Mouse (Mus musculus): Measurements from ENCODE around the gene Spata48.

The Spata48 gene

DNA sequence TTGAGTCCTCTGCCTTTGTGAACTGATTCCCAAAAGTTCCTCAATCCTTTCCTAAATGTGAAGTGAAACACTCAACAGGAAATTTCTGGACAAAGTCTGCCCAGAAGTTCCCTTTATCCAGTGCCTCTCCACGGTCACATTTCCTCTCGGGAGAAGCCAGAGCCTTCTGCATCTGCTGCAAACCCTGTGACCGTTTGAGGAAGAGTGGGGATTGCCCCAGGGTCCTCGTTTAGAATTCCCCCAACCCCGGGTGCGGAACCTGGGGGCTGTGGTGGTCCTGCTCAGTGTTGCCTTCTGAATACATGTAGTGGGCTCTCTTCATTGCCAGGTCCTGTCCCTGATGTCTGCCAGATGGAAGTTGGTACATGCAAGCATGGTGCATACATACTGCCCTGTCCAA is 67.3 kb downstream of the Spata48 start:
- no peak for ATAC-seq (ENCODE audit: insufficient number of reproducible peaks, low FRiP score, low TSS enrichment)

GRCm38 (mm10) chr11:11530126-11530525 is 68.2 kb downstream of the Spata48 start:
- ATAC-seq (ENCODE audit: insufficient number of reproducible peaks, low FRiP score, low TSS enrichment): no peak

GRCm38 (mm10) chr11:11536295-11536694 is 74.4 kb downstream of the Spata48 start:
- no peak for ATAC-seq (ENCODE audit: insufficient number of reproducible peaks, low FRiP score, low TSS enrichment)

- no peak for ATAC-seq (ENCODE audit: insufficient number of reproducible peaks, low FRiP score, low TSS enrichment)
Measured at GRCm38 (mm10) chr11:11545948-11546347, 84.1 kb downstream of the Spata48 start.

DNA sequence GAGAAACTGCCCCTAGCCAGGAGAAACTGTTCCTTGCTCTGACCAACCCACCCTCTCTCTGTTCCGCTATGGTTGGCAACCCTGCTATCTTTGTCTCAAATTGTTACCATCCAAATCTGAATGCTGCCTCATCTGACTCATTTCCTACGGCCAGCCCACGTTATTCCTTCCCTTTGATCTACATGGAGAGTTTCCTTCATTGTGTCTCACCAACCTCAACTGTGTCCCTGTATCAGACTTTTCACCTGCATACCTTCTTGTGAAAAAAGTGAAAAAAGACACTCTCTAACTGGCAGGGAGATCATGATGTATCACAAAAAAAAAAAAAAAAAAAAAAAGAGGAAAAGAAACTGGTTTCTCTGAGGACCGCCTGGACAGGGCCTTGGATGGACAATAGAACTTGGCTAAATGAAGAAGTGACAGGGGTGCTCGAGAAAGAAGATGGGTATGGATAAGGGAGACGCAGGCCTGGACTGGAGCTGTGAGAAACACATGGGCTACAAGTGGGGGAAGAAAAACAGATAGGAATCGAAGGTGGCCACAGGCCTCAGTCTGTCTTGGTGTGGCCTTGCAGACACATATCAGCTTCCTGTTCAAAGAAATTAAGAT is 85.1 kb downstream of the Spata48 start:
- ATAC-seq (ENCODE audit: insufficient number of reproducible peaks, low FRiP score, low TSS enrichment): no peak

DNA sequence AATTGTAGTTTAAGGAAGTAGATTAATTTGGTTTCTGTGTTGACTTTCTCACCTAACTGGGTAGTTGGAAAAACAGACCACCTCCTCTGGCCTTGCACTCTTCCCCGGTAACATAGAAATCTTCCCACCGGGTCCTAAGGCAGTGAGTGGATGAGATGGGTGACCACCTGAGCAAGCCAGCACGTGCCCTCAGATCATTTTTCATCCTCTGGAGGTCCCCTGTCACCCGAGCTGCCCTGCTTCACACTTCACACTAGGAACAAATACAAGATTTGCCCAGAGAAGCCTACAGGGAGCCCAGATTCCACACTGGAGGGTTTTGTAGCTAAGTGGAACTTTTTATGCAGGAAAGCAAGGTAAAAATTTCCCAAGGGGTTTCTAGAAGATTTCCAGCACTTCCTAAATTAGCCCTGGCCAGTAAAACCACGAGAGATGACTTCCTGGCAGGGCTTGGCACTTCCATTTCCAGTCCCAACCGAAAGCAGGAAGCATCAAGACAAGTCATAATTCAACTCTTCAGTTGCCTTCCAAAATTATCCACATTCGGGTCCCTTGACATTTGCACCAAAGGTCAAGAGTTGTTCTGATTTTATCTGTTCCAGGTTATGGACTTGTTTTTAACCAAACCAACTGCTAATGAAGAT is 85.8 kb downstream of the Spata48 start:
- no peak for ATAC-seq (ENCODE audit: insufficient number of reproducible peaks, low FRiP score, low TSS enrichment)

GRCm38 (mm10) chr11:11555563-11555962 is 93.7 kb downstream of the Spata48 start:
- ATAC-seq (ENCODE audit: insufficient number of reproducible peaks, low FRiP score, low TSS enrichment): no peak

GRCm38 (mm10) chr11:11556186-11556585 is 94.3 kb downstream of the Spata48 start:
- no peak for ATAC-seq (ENCODE audit: insufficient number of reproducible peaks, low FRiP score, low TSS enrichment)

GRCm38 (mm10) chr11:11557173-11557967 is 95.5 kb downstream of the Spata48 start:
- ATAC-seq (ENCODE audit: insufficient number of reproducible peaks, low FRiP score, low TSS enrichment): no peak

DNA sequence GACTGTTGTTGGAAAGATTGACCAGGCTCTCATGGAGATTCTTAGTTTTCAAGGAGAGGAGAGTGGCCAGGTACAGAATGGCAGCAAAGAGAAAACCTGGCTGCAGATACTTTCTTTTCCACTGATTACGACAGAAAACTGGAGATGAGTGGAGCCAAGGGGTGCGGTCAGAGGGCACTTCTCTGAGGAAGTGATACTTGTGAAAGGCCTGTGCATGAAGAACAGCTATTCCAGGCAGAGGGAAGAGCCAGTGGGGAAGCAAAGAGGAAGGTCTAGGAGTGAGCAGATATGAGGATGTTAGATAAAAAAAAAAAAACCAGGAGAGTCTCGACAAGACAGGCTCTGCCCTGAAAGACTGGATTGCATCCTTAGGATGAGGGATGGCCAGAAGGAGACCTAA is 96.8 kb downstream of the Spata48 start:
- ATAC-seq (ENCODE audit: insufficient number of reproducible peaks, low FRiP score, low TSS enrichment): no peak

- ATAC-seq (ENCODE audit: insufficient number of reproducible peaks, low FRiP score, low TSS enrichment): no peak
Measured at GRCm38 (mm10) chr11:11559099-11559686, 97.3 kb downstream of the Spata48 start.

GRCm38 (mm10) chr11:11561118-11561517 is 99.2 kb downstream of the Spata48 start:
- no peak for ATAC-seq (ENCODE audit: insufficient number of reproducible peaks, low FRiP score, low TSS enrichment)

DNA sequence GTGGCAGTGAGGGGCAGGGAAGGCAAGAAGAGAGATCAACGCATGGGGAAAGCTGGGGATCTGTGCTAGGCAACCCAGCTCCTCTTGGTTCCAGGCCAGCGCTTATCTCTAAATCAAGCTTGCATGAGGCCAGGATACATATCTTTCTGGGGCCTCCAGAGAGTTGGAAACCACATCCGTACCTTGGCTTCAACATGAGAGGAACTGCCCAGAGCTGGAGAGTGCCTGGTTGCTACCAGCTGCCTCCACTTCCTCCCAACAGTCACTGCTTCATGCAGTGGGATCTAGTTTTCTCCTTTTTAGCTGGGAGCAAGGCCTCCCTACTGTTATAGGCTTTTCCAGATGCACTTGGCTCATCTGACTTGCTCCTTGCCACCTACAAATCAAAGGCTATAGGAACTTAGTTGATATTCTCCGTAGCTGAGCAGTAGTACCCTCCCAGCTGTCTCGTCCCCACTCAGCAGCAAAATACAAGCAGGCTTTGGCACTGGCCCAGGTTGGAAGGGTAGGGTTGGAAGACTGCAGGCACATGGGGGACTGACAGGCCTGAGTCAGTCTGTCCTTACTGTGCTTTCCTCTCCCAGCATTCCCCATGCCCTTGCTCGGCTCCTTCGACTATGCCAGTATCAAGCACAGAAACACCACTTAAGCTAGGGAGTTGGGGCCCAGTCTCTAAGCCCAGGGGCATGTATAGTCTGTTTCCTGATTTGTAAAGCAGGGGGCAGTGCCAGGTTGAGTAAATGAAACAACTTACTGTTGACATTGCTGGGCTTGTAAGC is 102.6 kb downstream of the Spata48 start:
- ATAC-seq (ENCODE audit: insufficient number of reproducible peaks, low FRiP score, low TSS enrichment): no peak
